Mouse (Mus musculus) kidney, embryonic 16.5 days (tissue): Measurements from ENCODE around the gene Capza3. TPM values are rescaled to one million over a fixed set of nuclear protein-coding genes. Genes with fewer than 3 reads are reported as not detected.

Experiments
- polyA plus RNA-seq: library from polyadenylated mRNA; unstranded; fragments of >200 nt; fragmentation: Nextera tagmentation; extraction: Ambion mirVana; gene quantifications from 2 replicates; pipeline ENCODE4 v1.2.1, GENCODE M21; 2015

Gene Capza3
- polyA plus RNA-seq, 1 experiment from 2014 or later: not detected

Other genes with a start within 250 kb of the Capza3 start
- 0.06 and 0.13 TPM in 2 replicates for gene Plcz1, start 205 bp downstream of the Capza3 start, polyA plus RNA-seq